Mouse (Mus musculus) megakaryocyte, embryonic 14.5 days (primary cell): ENCODE measurements around the gene Gm43738.

ENCODE experiments used
- FLI1 ChIP-seq: IDR thresholded peaks from 2 replicates; pipeline ENCODE4 v1.6.1; 2012; ENCODE audit warnings: low read length, inconsistent platforms, mixed read lengths
- GATA1 ChIP-seq: IDR thresholded peaks from 3 replicates; pipeline ENCODE4 v1.6.1; 2012; ENCODE audit warnings: mixed read lengths, low read length, inconsistent platforms, borderline replicate concordance

DNA sequence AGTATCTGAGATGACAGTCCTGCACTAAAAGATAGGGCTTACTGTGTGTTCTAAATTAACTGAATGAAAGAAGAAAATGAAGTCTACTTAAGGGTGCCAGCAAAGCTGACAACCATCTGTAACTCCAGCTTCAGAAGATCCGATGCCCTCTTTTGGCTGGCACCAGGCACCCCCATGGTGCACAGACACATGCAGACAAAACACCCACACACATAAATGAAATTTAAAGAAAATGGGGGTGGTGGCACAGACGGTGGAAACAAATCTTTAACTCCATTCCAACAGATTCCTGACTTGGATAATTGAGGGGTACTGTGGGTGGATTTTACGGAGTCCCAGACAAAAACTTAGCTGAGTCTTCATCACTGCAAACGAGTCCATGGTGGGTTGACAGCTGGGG is 30.9 kb upstream of the Gm43738 start:
- TF ChIP-seq GATA1 (no peak), FLI1 (no peak)
